Mouse (Mus musculus) embryonic facial prominence, embryonic 11.5 days (tissue): Measurements from ENCODE around the gene Adora1. TPM values are rescaled to one million over a fixed set of nuclear protein-coding genes. Genes with fewer than 3 reads are reported as not detected.

ENCODE experiments used
- ATAC-seq: fragments of 200-750 bp; cut with Nextera tagmentation; replicated peaks from 2 replicates; pipeline ENCODE4 v1.8.0; 2017; ENCODE audit warnings: low read depth; ENCODE audit not compliant: insufficient number of reproducible peaks, low FRiP score, low TSS enrichment
- DNase-seq: peaks from one replicate; pipeline ENCODE4 v3.0.0-alpha.2; 2015; ENCODE audit warnings: low spot score
- H3K27ac ChIP-seq: fragments of 300-500 bp; sonication (generic); replicated peaks from 2 replicates; pipeline ENCODE4 v1.5.1; 2014; ENCODE audit warnings: mild to moderate bottlenecking, low read depth, low read length, control low read depth
- H3K27me3 ChIP-seq: fragments of 300-500 bp; sonication (generic); 2 replicates; pipeline ENCODE4 v1.6.1; 2014; ENCODE audit warnings: mild to moderate bottlenecking, low read length, moderate library complexity, mixed read lengths; ENCODE audit not compliant: control insufficient read depth, insufficient read depth
- H3K36me3 ChIP-seq: fragments of 300-500 bp; sonication (generic); replicated peaks from 2 replicates; pipeline ENCODE4 v1.6.1; 2014; ENCODE audit warnings: low read depth, mild to moderate bottlenecking, low read length, moderate library complexity, mixed read lengths; ENCODE audit not compliant: control insufficient read depth, insufficient read depth
- H3K4me1 ChIP-seq: fragments of 300-500 bp; sonication (generic); 2 replicates; pipeline ENCODE4 v1.6.1; 2014; ENCODE audit warnings: low read length, mixed read lengths; ENCODE audit not compliant: control insufficient read depth, insufficient read depth
- H3K4me2 ChIP-seq: fragments of 300-500 bp; sonication (generic); 2 replicates; pipeline ENCODE4 v1.6.1; 2014; ENCODE audit warnings: low read depth, mild to moderate bottlenecking, control low read depth, low read length, moderate library complexity
- H3K4me3 ChIP-seq: fragments of 300-500 bp; sonication (generic); 2 replicates; pipeline ENCODE4 v1.5.1; 2014; ENCODE audit warnings: low read depth, low read length, control low read depth
- H3K9ac ChIP-seq: fragments of 300-500 bp; sonication (generic); replicated peaks from 2 replicates; pipeline ENCODE4 v1.6.1; 2014; ENCODE audit warnings: mild to moderate bottlenecking, control low read depth, low read length
- H3K9me3 ChIP-seq: fragments of 300-500 bp; sonication (generic); replicated peaks from 2 replicates; pipeline ENCODE4 v1.6.1; 2016; ENCODE audit warnings: mild to moderate bottlenecking, low read length, inconsistent platforms, mixed read lengths; ENCODE audit not compliant: control insufficient read depth
- WGBS: fragments of 180-500 bp; shearing (Covaris S2); extraction: QIAGEN DNeasy Blood & Tissue Kit; methylation state at CpG from one replicate; pipeline ENCODE4 v1.1.7; 2014; 5-methylcytosine and 5-hydroxymethylcytosine counted together
- polyA plus RNA-seq: library from polyadenylated mRNA; unstranded; fragments of >200 nt; fragmentation: Nextera tagmentation; extraction: Ambion mirVana; gene quantifications from 2 replicates; pipeline ENCODE4 v1.2.1, GENCODE M21; 2014

Gene Adora1
- polyA plus RNA-seq, 1 experiment from 2014 or later = 0.60 TPM

DNA sequence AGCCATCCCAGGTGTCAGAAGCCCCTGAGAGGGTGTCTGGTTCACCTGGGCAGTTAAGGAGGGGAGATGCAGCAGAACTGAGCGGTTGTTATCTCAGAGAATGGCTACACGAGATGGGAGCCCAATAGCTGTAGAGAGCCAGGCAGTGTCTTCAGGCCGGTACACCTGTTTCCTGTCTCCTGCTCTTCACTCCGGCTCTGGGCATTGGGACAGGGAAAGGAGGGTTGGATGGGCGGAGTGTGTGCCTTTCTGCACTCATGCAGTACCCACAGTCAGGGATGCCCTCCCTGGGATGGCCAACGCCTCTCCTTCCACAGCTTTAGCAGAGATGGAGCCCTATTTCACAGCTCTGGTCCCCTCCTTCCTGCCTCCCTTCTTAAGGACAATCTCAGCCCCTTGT is 24.2 kb downstream of the Adora1 start:
- DNase-seq (no peak), ATAC-seq (no peak)
- H3K27me3 ChIP-seq = no peaks in the 10 kb centered on the region
- no peak overlapping the region for H3K4me3 ChIP-seq
- H3K4me2 ChIP-seq = no peak overlapping the region
- no peak overlapping the region for H3K9ac ChIP-seq
- peaks cover 2% of the 10 kb centered on the region; the same call in 1 of the 2 replicates for H3K4me1 ChIP-seq
- WGBS = 59% methylated on average over 6 of the region's 6 CpGs
- H3K27ac ChIP-seq = no peak overlapping the region
- no peaks in the 10 kb centered on the region for H3K36me3 ChIP-seq
- H3K9me3 ChIP-seq = no peaks in the 10 kb centered on the region

DNA sequence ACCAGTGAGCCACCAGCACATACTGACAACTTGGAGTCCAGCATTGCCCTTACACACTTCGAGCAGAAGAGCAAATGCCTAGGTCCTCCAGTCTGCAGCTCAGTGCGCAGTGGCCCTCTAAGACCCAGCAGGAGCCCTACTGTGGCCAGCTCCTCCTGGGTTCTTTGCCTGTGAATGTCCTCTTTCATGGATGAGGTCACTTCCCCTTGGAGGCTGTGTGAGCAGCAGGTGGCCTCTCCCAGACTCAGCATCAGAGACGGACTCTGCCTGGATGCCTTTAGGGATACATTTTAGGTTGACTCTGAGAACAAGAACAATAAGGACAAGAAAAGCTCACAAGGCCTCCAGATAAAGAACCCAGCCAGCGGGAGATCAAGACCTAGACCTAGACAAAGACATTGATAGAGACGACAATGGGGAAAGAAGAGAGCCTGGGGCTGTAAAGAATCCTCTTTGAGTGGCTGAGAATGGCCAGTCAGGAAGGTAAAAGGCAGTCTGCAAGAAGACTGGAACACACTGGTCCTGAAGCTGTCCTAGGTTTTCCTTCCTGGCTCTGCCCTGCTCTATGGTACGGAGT is 25.0 kb downstream of the Adora1 start:
- no peaks in the 10 kb centered on the region for H3K27me3 ChIP-seq

DNA sequence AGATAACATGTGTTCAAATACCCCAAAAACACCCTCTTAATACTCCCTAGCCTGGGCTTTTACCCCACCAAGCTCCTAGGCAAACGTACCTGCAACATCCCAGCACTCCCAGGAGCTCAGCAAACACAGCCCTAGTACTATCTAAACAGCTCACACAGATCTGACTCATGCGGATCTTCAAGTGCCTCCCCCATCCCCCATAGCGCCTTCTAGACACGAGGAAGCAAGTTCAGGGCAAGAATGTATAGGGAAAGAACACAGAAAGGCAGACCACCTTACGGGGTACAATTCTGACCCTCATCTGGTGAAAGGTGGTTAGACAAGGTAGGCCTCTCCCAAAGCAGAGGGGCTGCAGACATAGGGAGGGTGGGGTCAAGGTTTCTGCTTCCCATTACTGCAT is 29.1 kb downstream of the Adora1 start:
- H3K4me1 ChIP-seq = no peaks in the 10 kb centered on the region
- H3K4me2 ChIP-seq = no peak overlapping the region
- H3K4me3 ChIP-seq = no peak overlapping the region
- ATAC-seq = no peak
- H3K36me3 ChIP-seq = no peaks in the 10 kb centered on the region
- DNase-seq = no peak
- H3K27me3 ChIP-seq = no peaks in the 10 kb centered on the region
- H3K9me3 ChIP-seq = no peaks in the 10 kb centered on the region
- no peak overlapping the region for H3K9ac ChIP-seq
- no peak overlapping the region for H3K27ac ChIP-seq
- 52% methylated on average over 5 of the region's 5 CpGs for WGBS

More for the DNA sequence above, 25.0 kb downstream of the Adora1 start:
- no peaks in the 10 kb centered on the region; the same call in 1 of the 2 replicates for H3K4me1 ChIP-seq
- no peaks in the 10 kb centered on the region for H3K9me3 ChIP-seq
- H3K9ac ChIP-seq = no peak overlapping the region
- H3K4me3 ChIP-seq = no peak overlapping the region
- H3K4me2 ChIP-seq = no peak overlapping the region
- 63% methylated on average over 6 of the region's 6 CpGs for WGBS
- DNase-seq (no peak), ATAC-seq (no peak)
- no peak overlapping the region for H3K27ac ChIP-seq
- H3K36me3 ChIP-seq = no peaks in the 10 kb centered on the region

DNA sequence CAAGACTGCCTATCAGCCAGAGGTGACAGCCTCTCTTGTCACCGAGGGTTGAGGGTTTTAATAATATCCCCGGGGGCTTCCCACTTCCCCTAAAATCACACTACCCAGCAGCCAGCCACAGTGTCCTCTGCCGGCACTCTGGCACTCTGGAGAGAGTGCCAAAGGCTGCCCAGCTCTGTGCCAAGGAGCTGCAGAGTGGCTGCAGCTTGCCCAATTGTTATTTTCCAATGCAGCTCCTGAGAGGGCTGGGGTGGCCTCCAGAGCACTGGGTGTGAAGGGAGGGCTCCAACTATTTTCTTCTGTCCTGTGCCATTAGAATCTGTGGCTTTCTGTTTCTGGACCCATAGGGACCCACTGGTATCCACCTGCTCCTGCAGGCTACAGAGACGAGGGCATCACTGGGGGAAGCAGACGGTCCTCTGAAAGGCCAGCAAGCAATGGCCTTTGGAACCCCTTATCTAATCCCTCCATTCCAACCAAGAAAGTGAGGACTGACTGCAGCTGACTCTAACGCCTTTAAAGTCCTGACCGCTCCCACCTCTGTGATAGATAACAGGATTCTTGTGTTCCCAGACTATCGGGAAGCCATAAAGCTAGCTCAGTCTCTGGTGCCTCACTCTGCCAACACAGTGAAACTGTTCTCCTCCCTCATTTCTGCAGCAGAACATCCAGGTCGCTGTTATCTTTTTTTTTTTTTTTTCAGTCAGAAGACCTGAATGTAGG is 29.8 kb downstream of the Adora1 start:
- no peaks in the 10 kb centered on the region for H3K36me3 ChIP-seq
- ATAC-seq = no peak
- WGBS = 62% methylated on average over 9 of the region's 9 CpGs
- no peak overlapping the region for H3K4me2 ChIP-seq
- H3K27me3 ChIP-seq = no peaks in the 10 kb centered on the region
- no peak overlapping the region for H3K27ac ChIP-seq
- H3K9ac ChIP-seq = no peak overlapping the region
- no peaks in the 10 kb centered on the region for H3K9me3 ChIP-seq
- H3K4me3 ChIP-seq = no peak overlapping the region
- no peaks in the 10 kb centered on the region for H3K4me1 ChIP-seq
- no peak for DNase-seq

DNA sequence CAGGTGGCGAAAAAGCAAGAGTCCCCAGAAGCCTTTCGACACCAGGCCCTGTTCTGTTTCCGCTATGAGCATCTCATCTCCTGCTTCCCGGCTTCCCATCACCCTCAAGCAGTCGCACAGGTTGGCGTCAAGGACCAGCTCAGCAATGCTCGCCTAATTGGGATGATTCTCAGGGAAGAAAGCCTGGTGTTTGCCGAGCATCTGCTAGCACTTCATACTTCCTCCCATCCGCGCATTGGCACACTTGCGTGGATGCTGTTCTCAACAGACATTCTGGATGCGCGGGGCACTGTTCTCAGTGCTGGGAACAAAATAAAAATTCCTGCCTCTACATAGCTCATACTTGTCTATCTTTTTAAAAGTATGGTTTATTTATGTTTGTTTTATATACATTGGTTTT is 31.0 kb downstream of the Adora1 start:
- H3K27ac ChIP-seq = no peak overlapping the region
- H3K9me3 ChIP-seq = no peaks in the 10 kb centered on the region
- no peak overlapping the region for H3K9ac ChIP-seq
- 91% methylated on average over 13 of the region's 13 CpGs for WGBS
- DNase-seq = no peak
- no peak for ATAC-seq
- H3K4me1 ChIP-seq = no peaks in the 10 kb centered on the region
- H3K27me3 ChIP-seq = no peaks in the 10 kb centered on the region
- no peak overlapping the region for H3K4me3 ChIP-seq
- H3K4me2 ChIP-seq = no peak overlapping the region
- no peaks in the 10 kb centered on the region for H3K36me3 ChIP-seq

DNA sequence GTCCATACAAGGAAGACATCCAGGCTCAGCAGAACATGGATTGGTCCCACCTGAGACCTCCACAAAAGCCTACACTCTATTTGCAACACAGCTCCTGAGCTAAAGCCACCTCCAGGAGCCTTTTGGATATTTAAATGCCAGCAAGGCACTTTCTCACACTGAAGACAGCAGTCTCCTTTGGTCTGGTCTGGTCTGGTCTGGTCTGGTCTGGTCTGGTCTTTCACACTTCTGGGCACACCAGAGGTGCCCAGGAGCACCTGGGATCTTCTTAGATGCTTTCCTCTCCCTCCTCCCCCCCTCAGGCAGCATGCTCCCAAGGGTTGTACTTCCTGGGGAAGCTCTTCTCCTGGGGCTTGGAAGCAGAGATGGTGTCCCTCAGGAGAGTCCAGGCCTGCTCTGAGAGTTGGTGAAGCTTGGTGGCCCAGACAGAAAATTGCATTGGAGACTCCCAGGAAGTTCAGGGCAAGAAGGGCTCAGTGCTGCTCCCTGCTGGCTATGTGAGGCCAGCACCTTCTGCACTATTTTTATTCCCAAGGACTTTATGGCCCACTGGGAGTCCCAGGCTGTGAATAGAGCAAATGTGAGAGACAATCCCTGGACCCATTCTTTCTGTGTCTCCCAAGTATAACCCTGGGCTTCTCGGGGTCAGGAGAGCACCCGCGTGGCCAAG is 33.3 kb downstream of the Adora1 start:
- Histone ChIP-seq H3K9me3 (no peaks in the 10 kb centered on the region), H3K4me3 (no peak overlapping the region), H3K4me1 (no peaks in the 10 kb centered on the region), H3K36me3 (no peaks in the 10 kb centered on the region), H3K27me3 (no peaks in the 10 kb centered on the region), H3K9ac (no peak overlapping the region), H3K4me2 (no peak overlapping the region), H3K27ac (no peak overlapping the region)
- ATAC-seq (no peak), DNase-seq (peak; percentile 50)
- 35% methylated on average over 3 of the region's 3 CpGs for WGBS

DNA sequence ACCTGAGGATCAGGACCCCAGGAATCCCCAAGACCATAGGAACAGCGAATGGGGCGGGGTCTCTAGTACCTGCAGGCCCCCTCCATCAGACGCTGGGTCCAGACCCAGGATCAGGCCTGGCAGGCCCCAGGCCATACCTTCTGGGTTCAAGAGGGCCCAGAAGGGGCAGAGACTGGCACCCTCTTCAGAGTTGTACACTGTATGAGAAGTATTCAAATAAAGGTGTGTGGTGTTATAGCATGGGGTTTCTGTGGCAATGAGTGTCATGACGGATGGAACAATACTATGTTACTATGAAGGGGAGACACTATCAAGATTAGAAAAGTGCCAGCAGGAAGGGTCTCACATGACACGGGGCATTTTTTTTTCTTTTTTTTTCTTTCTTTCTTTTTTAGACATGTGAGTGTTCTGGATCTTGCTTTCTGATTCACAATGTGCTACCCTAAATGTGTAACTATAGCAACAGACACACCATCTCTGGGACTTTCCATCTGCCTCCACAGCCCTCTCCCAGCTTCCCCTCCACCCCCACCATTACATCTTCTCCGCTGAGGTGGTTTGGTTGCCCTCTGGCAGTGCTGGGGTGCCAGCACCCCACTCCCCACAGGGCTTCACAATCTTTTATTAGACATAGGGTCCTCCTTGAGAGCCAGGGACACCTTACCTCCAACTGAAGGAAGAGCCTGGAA is 34.1 kb downstream of the Adora1 start:
- DNase-seq (no peak), ATAC-seq (no peak)
- WGBS = 87% methylated on average over 6 of the region's 6 CpGs
- Histone ChIP-seq H3K4me1 (no peaks in the 10 kb centered on the region), H3K36me3 (no peaks in the 10 kb centered on the region), H3K27ac (no peak overlapping the region), H3K4me2 (no peak overlapping the region), H3K9me3 (no peaks in the 10 kb centered on the region), H3K27me3 (no peaks in the 10 kb centered on the region), H3K4me3 (no peak overlapping the region), H3K9ac (no peak overlapping the region)
